Mouse (Mus musculus): ENCODE measurements around the gene Cfap44.

DNA sequence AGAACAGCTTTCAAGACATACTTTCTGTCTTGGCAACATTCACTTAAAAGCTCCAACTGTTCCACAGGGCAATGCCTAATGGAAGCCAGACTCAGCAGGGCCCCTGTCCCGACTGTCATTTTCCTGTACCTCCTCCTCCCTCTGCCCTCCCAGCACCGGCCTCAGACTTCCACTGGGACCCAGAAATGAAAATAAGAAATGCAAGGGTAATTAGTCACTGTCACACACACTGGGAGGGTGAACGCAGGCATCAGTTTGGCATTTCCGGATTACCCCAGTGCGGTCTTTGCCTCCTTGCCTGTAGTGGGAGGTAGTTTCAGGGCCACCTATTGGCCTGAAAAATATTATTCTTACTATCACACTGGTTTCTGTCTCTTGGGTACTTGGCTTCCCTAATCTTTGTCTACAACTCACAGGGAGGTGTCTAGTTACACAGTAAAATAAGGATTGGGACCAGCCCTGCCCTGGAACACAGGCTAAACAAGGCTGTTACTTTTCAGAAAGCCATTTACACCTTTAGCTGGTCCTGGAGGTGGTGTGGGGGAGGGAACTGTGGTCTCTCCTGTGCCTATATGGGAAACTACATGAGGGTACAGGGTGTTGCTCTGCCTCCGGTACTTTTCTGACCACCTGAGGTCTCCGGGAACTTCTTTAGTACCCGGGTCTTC, 100.0 kb downstream of the Cfap44 start:
- TF ChIP-seq CTCF (IDR thresholded peaks at IDR 0.05) (no peak), EP300 (IDR thresholded peaks at IDR 0.05) (no peak)
